Mouse (Mus musculus): Measurements from ENCODE around the gene Cybrd1. TPM values are rescaled to one million over a fixed set of nuclear protein-coding genes. Genes with fewer than 3 reads are reported as not detected.

Cybrd1 gene
- polyA plus RNA-seq, 1 experiment from 2014 or later: 5.5 TPM

DNA sequence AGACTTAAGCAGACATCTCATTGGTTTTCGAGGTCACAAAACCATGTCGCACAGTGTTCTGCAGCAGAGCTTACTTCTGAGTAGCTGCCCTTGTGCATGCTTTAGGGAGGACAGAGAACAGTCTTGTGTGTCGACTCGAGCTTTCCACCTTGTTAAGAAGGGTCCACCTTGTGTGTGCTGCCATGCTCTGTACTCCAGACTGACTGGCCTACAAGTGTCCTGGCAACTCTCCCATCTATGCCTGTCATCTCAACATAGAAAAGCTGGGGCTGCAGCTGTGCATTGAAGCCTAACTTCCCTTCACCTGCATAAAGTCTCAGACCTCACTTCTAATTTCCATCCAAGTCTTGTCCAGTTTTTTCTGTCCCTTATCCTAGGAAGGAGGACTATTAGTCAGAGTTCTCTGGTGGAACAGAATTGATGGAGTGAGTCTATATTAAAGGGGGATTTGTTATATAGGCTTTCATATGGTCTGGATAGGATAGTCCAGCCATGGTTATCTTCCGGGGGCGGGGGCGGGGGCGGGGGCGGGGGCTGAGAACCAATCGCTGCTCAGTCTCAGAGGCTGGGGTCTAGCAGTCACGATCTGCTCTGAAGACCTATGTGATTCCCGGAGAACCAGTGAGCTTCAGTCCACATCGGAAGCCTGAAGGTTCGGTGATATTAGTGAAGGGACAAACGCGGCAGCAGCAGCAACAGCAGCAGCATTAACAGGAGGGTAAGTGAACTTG lies 42.0 kb downstream of the Cybrd1 start:
- Histone ChIP-seq H3K4me1 (ENCODE audit: control insufficient read depth, insufficient read depth, low read depth, low read length) (peaks cover 7% of the 10 kb centered on the region), H3K36me3 (ENCODE audit: control insufficient read depth, insufficient read depth, low read length) (no peaks in the 10 kb centered on the region), H3K27me3 (replicated peaks; ENCODE audit: control insufficient read depth, insufficient read depth, low read length) (no peaks in the 10 kb centered on the region), H3K4me3 (ENCODE audit: low read length) (peak overlapping the region; percentile 6; the same call in 1 of the 2 replicates), H3K9me3 (ENCODE audit: control insufficient read depth, low read length) (no peaks in the 10 kb centered on the region), H3K4me2 (ENCODE audit: low read length) (peak overlapping the region; percentile 49), H3K9ac (ENCODE audit: low read depth, low read length) (no peak overlapping the region), H3K27ac (ENCODE audit: low read depth, low read length) (peak overlapping the region; percentile 45; the same call in 1 of the 2 replicates)
- 73% methylated on average over 16 of the region's 16 CpGs for WGBS
- no peak; the same call in 1 of the 2 replicates for ATAC-seq

DNA sequence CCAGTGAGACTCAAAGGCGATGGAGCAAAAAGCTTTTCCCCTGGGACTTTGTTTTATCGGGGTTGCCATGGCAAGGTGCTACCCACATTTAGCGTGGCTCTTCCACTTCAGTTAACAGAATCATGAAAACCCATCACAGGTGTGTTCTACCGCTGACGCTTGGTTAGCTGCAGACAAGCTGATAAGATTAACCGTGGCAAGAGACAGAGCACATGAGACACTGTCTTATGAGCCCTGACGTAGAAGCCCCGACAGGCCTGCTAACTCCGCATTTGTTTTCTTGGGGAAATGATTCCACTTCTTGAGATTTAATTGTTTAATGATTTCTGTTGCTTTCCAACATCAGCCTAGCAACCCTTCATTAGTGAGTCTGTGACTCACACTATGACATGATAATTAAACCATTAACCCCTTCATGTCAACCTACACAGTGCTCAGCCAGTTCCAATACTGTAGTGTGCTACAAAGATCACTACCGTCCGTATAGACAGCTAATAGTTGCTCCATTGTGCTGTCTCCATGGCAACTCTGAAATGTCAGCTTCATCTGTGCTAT lies 42.7 kb downstream of the Cybrd1 start:
- 31% methylated on average over 11 of the region's 11 CpGs for WGBS
- H3K4me3 ChIP-seq (ENCODE audit: low read length): peak overlapping the region; percentile 6; the same call in 1 of the 2 replicates
- H3K27ac ChIP-seq (ENCODE audit: low read depth, low read length): peak overlapping the region; percentile 45
- H3K9me3 ChIP-seq (ENCODE audit: control insufficient read depth, low read length): no peaks in the 10 kb centered on the region
- H3K4me1 ChIP-seq (ENCODE audit: control insufficient read depth, insufficient read depth, low read depth, low read length): peaks cover 7% of the 10 kb centered on the region
- H3K27me3 ChIP-seq (replicated peaks; ENCODE audit: control insufficient read depth, insufficient read depth, low read length): no peaks in the 10 kb centered on the region
- peak overlapping the region; percentile 49 for H3K4me2 ChIP-seq (ENCODE audit: low read length)
- no peak overlapping the region for H3K9ac ChIP-seq (ENCODE audit: low read depth, low read length)
- no peaks in the 10 kb centered on the region for H3K36me3 ChIP-seq (ENCODE audit: control insufficient read depth, insufficient read depth, low read length)
- ATAC-seq: peak; percentile 86

GRCm38 (mm10) chr2:71161558-71161957 lies 43.8 kb downstream of the Cybrd1 start:
- no peaks in the 10 kb centered on the region for H3K9me3 ChIP-seq (ENCODE audit: control insufficient read depth, low read length)

GRCm38 (mm10) chr2:71162831-71163621 lies 45.3 kb downstream of the Cybrd1 start:
- 74% methylated on average over 25 of the region's 25 CpGs for WGBS
- no peaks in the 10 kb centered on the region for H3K27me3 ChIP-seq (replicated peaks; ENCODE audit: control insufficient read depth, insufficient read depth, low read length)
- ATAC-seq: no peak
- no peaks in the 10 kb centered on the region for H3K9me3 ChIP-seq (ENCODE audit: control insufficient read depth, low read length)
- no peak overlapping the region for H3K4me3 ChIP-seq (ENCODE audit: low read length)
- H3K27ac ChIP-seq (ENCODE audit: low read depth, low read length): no peak overlapping the region
- H3K36me3 ChIP-seq (ENCODE audit: control insufficient read depth, insufficient read depth, low read length): no peaks in the 10 kb centered on the region
- H3K4me2 ChIP-seq (ENCODE audit: low read length): no peak overlapping the region
- peaks cover 7% of the 10 kb centered on the region for H3K4me1 ChIP-seq (ENCODE audit: control insufficient read depth, insufficient read depth, low read depth, low read length)
- no peak overlapping the region for H3K9ac ChIP-seq (ENCODE audit: low read depth, low read length)

More at GRCm38 (mm10) chr2:71161558-71161957, 43.8 kb downstream of the Cybrd1 start:
- Histone ChIP-seq H3K27ac (ENCODE audit: low read depth, low read length) (no peak overlapping the region), H3K36me3 (ENCODE audit: control insufficient read depth, insufficient read depth, low read length) (no peaks in the 10 kb centered on the region), H3K27me3 (replicated peaks; ENCODE audit: control insufficient read depth, insufficient read depth, low read length) (no peaks in the 10 kb centered on the region), H3K9ac (ENCODE audit: low read depth, low read length) (no peak overlapping the region), H3K4me3 (ENCODE audit: low read length) (no peak overlapping the region), H3K4me2 (ENCODE audit: low read length) (no peak overlapping the region), H3K4me1 (ENCODE audit: control insufficient read depth, insufficient read depth, low read depth, low read length) (peaks cover 7% of the 10 kb centered on the region)
- no peak for ATAC-seq
- WGBS: 87% methylated on average over 7 of the region's 7 CpGs

- H3K27me3 ChIP-seq (replicated peaks; ENCODE audit: control insufficient read depth, insufficient read depth, low read length): no peaks in the 10 kb centered on the region
- no peak overlapping the region for H3K9ac ChIP-seq (ENCODE audit: low read depth, low read length)
- peaks cover 3% of the 10 kb centered on the region; the same call in 1 of the 2 replicates for H3K4me1 ChIP-seq (ENCODE audit: control insufficient read depth, insufficient read depth, low read depth, low read length)
- 86% methylated on average over 4 of the region's 4 CpGs for WGBS
- no peak overlapping the region for H3K4me2 ChIP-seq (ENCODE audit: low read length)
- H3K9me3 ChIP-seq (ENCODE audit: control insufficient read depth, low read length): no peaks in the 10 kb centered on the region
- no peak overlapping the region for H3K4me3 ChIP-seq (ENCODE audit: low read length)
- no peak for ATAC-seq
- H3K36me3 ChIP-seq (ENCODE audit: control insufficient read depth, insufficient read depth, low read length): no peaks in the 10 kb centered on the region
- no peak overlapping the region for H3K27ac ChIP-seq (ENCODE audit: low read depth, low read length)
Observed at GRCm38 (mm10) chr2:71167211-71167610, 49.5 kb downstream of the Cybrd1 start.

DNA sequence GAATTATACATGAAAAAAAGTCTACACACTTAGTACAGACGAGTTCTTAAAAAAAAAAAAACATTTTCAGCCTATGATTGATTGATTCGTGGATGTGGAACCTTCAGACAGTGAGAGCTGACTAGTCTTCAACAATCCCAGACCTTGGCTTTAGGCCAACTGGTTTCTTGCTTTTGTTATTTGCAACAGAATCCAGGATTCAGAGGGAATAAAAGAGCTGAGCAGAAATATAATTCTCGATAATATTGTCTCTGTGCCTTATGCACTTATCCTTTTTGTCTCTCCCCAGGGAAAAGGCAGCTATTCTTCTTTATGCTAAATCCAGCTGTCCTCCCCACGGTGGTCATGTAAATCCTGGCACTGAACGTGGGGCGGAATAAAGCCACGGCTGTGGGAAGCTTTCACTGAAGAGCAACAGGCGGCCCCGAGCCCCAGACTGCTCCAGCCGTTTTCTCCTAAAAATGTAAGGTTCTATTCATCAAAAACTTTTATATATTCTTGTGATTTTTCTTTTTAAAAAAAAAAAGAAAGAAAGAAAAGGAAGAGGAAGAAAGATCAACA lies 50.8 kb downstream of the Cybrd1 start:
- H3K4me2 ChIP-seq (ENCODE audit: low read length): 0 out of 2 replicates have a peak overlapping the region, but pooled peaks have one; percentile 3
- H3K27me3 ChIP-seq (replicated peaks; ENCODE audit: control insufficient read depth, insufficient read depth, low read length): no peaks in the 10 kb centered on the region
- H3K9me3 ChIP-seq (ENCODE audit: control insufficient read depth, low read length): no peaks in the 10 kb centered on the region
- WGBS: 19% methylated on average over 10 of the region's 10 CpGs
- H3K9ac ChIP-seq (ENCODE audit: low read depth, low read length): no peak overlapping the region
- no peak overlapping the region for H3K27ac ChIP-seq (ENCODE audit: low read depth, low read length)
- H3K36me3 ChIP-seq (ENCODE audit: control insufficient read depth, insufficient read depth, low read length): no peaks in the 10 kb centered on the region
- no peak for ATAC-seq
- no peak overlapping the region for H3K4me3 ChIP-seq (ENCODE audit: low read length)
- peaks cover 3% of the 10 kb centered on the region; the same call in 1 of the 2 replicates for H3K4me1 ChIP-seq (ENCODE audit: control insufficient read depth, insufficient read depth, low read depth, low read length)

DNA sequence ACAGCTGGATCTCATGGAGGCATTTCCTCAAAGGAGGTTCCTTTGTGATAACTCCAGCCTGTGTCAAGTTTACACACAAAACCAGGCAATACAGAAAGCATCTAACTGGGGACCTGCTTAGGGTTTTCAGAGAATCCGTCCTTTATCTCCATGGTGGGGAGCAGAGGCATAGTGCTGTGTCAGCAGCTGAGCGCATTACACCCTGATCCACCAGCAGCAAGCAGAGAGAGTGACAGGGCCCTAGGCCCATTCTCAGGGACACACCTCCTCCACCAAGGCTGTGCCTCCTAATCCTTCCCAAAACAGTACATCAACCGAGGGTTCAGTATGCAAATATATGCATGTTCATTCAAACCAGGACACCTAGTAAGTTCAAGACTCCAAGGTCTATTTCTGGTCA lies 55.3 kb downstream of the Cybrd1 start:
- Histone ChIP-seq H3K9ac (ENCODE audit: low read depth, low read length) (no peak overlapping the region), H3K4me2 (ENCODE audit: low read length) (no peak overlapping the region)
- WGBS: 70% methylated on average over 3 of the region's 3 CpGs

DNA sequence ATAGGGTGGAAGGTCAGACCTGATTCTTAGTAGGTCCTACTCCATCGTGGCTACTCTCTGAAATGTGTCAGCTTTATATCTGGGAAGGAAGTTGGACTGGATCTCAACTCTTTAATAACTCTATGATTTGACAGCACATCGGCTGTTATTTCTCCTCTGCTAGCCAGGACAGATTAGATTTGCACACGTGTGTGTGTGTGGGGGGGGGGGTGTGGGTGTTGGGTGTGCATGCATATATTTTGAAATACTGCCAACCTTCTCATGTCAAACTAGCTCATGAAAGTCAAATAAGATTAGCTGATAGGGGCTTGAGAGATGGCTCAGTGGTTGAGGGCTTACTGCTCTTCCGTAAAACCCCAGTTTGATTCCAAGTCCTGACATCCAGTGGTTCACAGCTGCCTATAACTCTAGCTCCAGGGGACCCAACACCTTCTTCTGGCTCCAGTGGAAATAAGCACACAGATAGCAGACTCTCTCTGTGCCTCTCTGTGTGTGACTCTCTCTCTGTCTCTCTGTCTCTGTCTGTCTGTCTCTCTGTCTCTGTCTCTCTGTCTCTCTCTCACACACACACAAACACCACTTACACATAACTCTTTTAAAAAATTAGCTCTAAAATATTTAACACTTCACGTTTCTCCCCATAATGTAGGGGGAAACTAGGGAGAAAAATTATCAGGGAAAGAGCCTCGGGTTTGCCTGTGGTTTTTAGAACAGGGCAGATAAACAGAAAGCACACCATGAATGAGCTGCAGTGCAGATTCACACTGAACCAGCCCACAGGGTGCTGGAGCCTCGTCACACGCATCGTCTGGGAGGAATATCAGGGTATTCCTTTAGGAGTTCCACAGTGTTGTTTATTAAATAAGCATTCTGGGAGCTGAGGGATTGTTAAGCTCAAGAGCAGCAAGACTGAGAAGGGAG lies 58.9 kb downstream of the Cybrd1 start:
- Histone ChIP-seq H3K27me3 (replicated peaks; ENCODE audit: control insufficient read depth, insufficient read depth, low read length) (no peaks in the 10 kb centered on the region), H3K9ac (ENCODE audit: low read depth, low read length) (no peak overlapping the region), H3K27ac (ENCODE audit: low read depth, low read length) (no peak overlapping the region), H3K4me1 (ENCODE audit: control insufficient read depth, insufficient read depth, low read depth, low read length) (no peaks in the 10 kb centered on the region), H3K4me2 (ENCODE audit: low read length) (no peak overlapping the region), H3K9me3 (ENCODE audit: control insufficient read depth, low read length) (peaks cover 3% of the 10 kb centered on the region; the same call in 1 of the 2 replicates), H3K36me3 (ENCODE audit: control insufficient read depth, insufficient read depth, low read length) (no peaks in the 10 kb centered on the region), H3K4me3 (ENCODE audit: low read length) (no peak overlapping the region)
- ATAC-seq: no peak
- WGBS: 57% methylated on average over 9 of the region's 9 CpGs

More for the DNA sequence above, 55.3 kb downstream of the Cybrd1 start:
- H3K27me3 ChIP-seq (replicated peaks; ENCODE audit: control insufficient read depth, insufficient read depth, low read length): no peaks in the 10 kb centered on the region
- H3K27ac ChIP-seq (ENCODE audit: low read depth, low read length): no peak overlapping the region
- H3K36me3 ChIP-seq (ENCODE audit: control insufficient read depth, insufficient read depth, low read length): no peaks in the 10 kb centered on the region
- no peaks in the 10 kb centered on the region for H3K9me3 ChIP-seq (ENCODE audit: control insufficient read depth, low read length)
- no peak for ATAC-seq
- no peak overlapping the region for H3K4me3 ChIP-seq (ENCODE audit: low read length)
- H3K4me1 ChIP-seq (ENCODE audit: control insufficient read depth, insufficient read depth, low read depth, low read length): peaks cover 3% of the 10 kb centered on the region; the same call in 1 of the 2 replicates

Measured in hindbrain, embryonic 16.5 days (tissue).